In the genomic region with DNA sequence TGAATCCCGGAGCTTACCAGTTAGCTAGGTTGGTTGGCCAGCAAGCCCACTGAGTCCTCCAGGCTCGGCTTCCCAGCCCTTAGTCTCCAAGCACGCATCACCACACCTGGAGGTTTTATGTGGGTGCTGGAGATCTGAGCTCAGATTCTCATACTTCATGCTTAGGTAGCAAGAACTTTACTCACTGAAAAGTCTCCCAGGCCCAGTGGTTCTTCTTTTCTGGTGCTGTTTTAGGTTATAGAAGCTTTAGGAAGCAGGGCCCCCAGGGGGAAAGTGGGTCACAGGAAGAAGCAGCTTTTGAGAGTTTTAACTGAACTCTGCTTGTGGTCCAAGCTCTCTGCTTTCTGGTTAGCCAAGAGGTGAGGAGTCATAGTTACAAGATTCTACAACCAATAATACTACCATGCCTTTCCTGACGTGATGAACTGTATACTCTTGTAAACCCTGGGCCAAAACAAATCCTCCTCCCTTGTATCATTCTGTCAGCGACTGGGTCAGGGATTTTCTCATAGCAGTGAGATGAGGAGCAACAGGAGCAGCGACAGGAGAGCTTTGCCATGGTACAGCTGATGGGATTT, we compare ENCODE assay signal across 17 mouse cellular contexts.
DNase-seq lines count a peak whose midpoint lies in the region; ATAC-seq and TF ChIP-seq lines count a peak whose summit lies in the region.
"Had no signal": no experiment of that assay in that cellular context is flagged by ENCODE, and none has a peak within 500 bp of the region (broad histone marks: within the 10 kb centered on the region; RNA-seq: fewer than 3 reads in every experiment).

No protein-coding gene starts in this region.

- H3K4me2 ChIP-seq in heart, embryonic 15.5 days: no peak overlapping the region
- no peak overlapping the region for H3K4me2 ChIP-seq in stomach, embryonic 15.5 days
- H3K4me2 ChIP-seq in stomach, postnatal 0 days (replicated peaks; ENCODE audit: low read depth): no peak overlapping the region
- H3K4me2 ChIP-seq: forebrain, embryonic 13.5 days; hindbrain, embryonic 12.5 days; neural tube, embryonic 15.5 days had no signal

- no peak for TF ChIP-seq CTCF in stomach, postnatal 0 days (IDR thresholded peaks at IDR 0.05; ENCODE audit: low read depth)

- WGBS in heart, embryonic 15.5 days: 64% methylated on average over 6 of the region's 6 CpGs
- 70% methylated on average over 6 of the region's 6 CpGs for WGBS in stomach, embryonic 15.5 days
- 63% methylated on average over 6 of the region's 6 CpGs for WGBS in stomach, postnatal 0 days

- ATAC-seq in heart, embryonic 15.5 days (replicated peaks; ENCODE audit: insufficient number of reproducible peaks, insufficient read depth, low FRiP score, low read depth): no peak
- ATAC-seq in stomach, embryonic 15.5 days (ENCODE audit: insufficient read depth, low FRiP score, low read depth): no peak
- no peak for ATAC-seq in stomach, postnatal 0 days (ENCODE audit: low FRiP score, low TSS enrichment)
- ATAC-seq: forebrain, embryonic 13.5 days; midbrain, embryonic 16.5 days had no signal

- H3K27me3 ChIP-seq in heart, embryonic 15.5 days: no peaks in the 10 kb centered on the region
- no peaks in the 10 kb centered on the region for H3K27me3 ChIP-seq in stomach, embryonic 15.5 days (replicated peaks)
- no peaks in the 10 kb centered on the region for H3K27me3 ChIP-seq in stomach, postnatal 0 days (ENCODE audit: control insufficient read depth, insufficient read depth, low read length)
- H3K27me3 ChIP-seq: forebrain, embryonic 13.5 days; hindbrain, embryonic 12.5 days; neural tube, embryonic 15.5 days had no signal

- no peaks in the 10 kb centered on the region for H3K9me3 ChIP-seq in heart, embryonic 15.5 days (replicated peaks)
- H3K9me3 ChIP-seq in stomach, embryonic 15.5 days: no peaks in the 10 kb centered on the region
- no peaks in the 10 kb centered on the region for H3K9me3 ChIP-seq in stomach, postnatal 0 days (ENCODE audit: control insufficient read depth, low read length)
- H3K9me3 ChIP-seq: forebrain, embryonic 13.5 days; hindbrain, embryonic 12.5 days; neural tube, embryonic 15.5 days had no signal

- no peak for DNase-seq in heart, adult 9 months (ENCODE audit: low spot score in 2 of 2)
- DNase-seq in stomach, postnatal 0 days (ENCODE audit: low spot score): no peak
- DNase-seq in naive thymus-derived CD4-positive, alpha-beta T cell, adult 2 months (ENCODE audit: low read depth): peak; percentile 30
- no peak for DNase-seq in right cerebral cortex, postnatal 4 days
- DNase-seq in cerebellum, postnatal 25 days: no peak
- no peak for DNase-seq in gastrocnemius, adult 18-20 months (ENCODE audit: low spot score)
- DNase-seq: adrenal gland, postnatal 10 days; cerebellum, adult 11 months; gastrocnemius, postnatal 25 days; right cerebral cortex, postnatal 25 days had no signal

- no peak overlapping the region for H3K9ac ChIP-seq in heart, embryonic 15.5 days
- H3K9ac ChIP-seq in stomach, embryonic 15.5 days: no peak overlapping the region
- no peak overlapping the region for H3K9ac ChIP-seq in stomach, postnatal 0 days (ENCODE audit: low read length)
- H3K9ac ChIP-seq: forebrain, embryonic 13.5 days; hindbrain, embryonic 12.5 days; neural tube, embryonic 15.5 days had no signal

- H3K4me1 ChIP-seq in heart, embryonic 15.5 days (replicated peaks): peaks cover 2% of the 10 kb centered on the region; the same call in 1 of the 2 replicates
- no peaks in the 10 kb centered on the region; the same call in 1 of the 2 replicates for H3K4me1 ChIP-seq in stomach, embryonic 15.5 days
- no peaks in the 10 kb centered on the region for H3K4me1 ChIP-seq in stomach, postnatal 0 days (replicated peaks; ENCODE audit: control insufficient read depth, insufficient read depth)
- H3K4me1 ChIP-seq: forebrain, embryonic 13.5 days; hindbrain, embryonic 12.5 days had no signal

- peaks cover 19% of the 10 kb centered on the region; the same call in 1 of the 2 replicates for H3K36me3 ChIP-seq in heart, embryonic 15.5 days
- no peaks in the 10 kb centered on the region for H3K36me3 ChIP-seq in stomach, embryonic 15.5 days
- no peaks in the 10 kb centered on the region for H3K36me3 ChIP-seq in stomach, postnatal 0 days (ENCODE audit: control insufficient read depth, insufficient read depth, low read length)
- H3K36me3 ChIP-seq: hindbrain, embryonic 12.5 days; neural tube, embryonic 15.5 days had no signal

- H3K4me3 ChIP-seq in heart, embryonic 15.5 days: no peak overlapping the region
- no peak overlapping the region for H3K4me3 ChIP-seq in stomach, embryonic 15.5 days (replicated peaks)
- H3K4me3 ChIP-seq in stomach, postnatal 0 days (ENCODE audit: low read depth, low read length): no peak overlapping the region
- H3K4me3 ChIP-seq: forebrain, embryonic 13.5 days; hindbrain, embryonic 12.5 days; left cerebral cortex, adult 2 months; neural tube, embryonic 15.5 days had no signal

- no peak for TF ChIP-seq EP300 in stomach, postnatal 0 days (optimal IDR thresholded peaks at IDR 0.05)

- H3K27ac ChIP-seq in heart, embryonic 15.5 days: peak overlapping the region; percentile 28; the same call in 1 of the 2 replicates
- H3K27ac ChIP-seq in stomach, embryonic 15.5 days: 0 out of 2 replicates have a peak overlapping the region, but pooled peaks have one; percentile 3
- H3K27ac ChIP-seq in stomach, postnatal 0 days (replicated peaks): no peak overlapping the region
- H3K27ac ChIP-seq: forebrain, embryonic 13.5 days; hindbrain, embryonic 12.5 days; left cerebral cortex, adult 2 months; neural tube, embryonic 15.5 days had no signal
